Mouse (Mus musculus) forebrain, embryonic 10.5 days (tissue): ENCODE measurements at regions not wholly inside any gene's neighbourhood (a gene's known extent, or its start where the extent isn't known, plus 50 kb on each side); places are given as distances from the start of the nearest gene placed in this dataset.

Source experiments
- DNase-seq: peaks from one replicate; pipeline ENCODE4 v3.0.0-alpha.2; 2017; ENCODE audit warnings: low spot score; ENCODE audit errors: extremely low spot score
- H3K27ac ChIP-seq: fragments of 300-500 bp; sonication (generic); 2 replicates; pipeline ENCODE4 v1.5.1; 2016; ENCODE audit warnings: mild to moderate bottlenecking
- H3K27me3 ChIP-seq: fragments of 300-500 bp; sonication (generic); 2 replicates; pipeline ENCODE4 v1.6.1; 2016; ENCODE audit warnings: mild to moderate bottlenecking; ENCODE audit not compliant: poor library complexity, severe bottlenecking
- H3K36me3 ChIP-seq: fragments of 300-500 bp; sonication (generic); replicated peaks from 2 replicates; pipeline ENCODE4 v1.6.1; 2016; ENCODE audit warnings: mild to moderate bottlenecking, moderate library complexity
- H3K4me1 ChIP-seq: fragments of 300-500 bp; sonication (generic); 2 replicates; pipeline ENCODE4 v1.6.1; 2016
- H3K4me3 ChIP-seq: fragments of 300-500 bp; sonication (generic); 2 replicates; pipeline ENCODE4 v1.5.1; 2016; ENCODE audit warnings: mild to moderate bottlenecking, moderate library complexity
- H3K9me3 ChIP-seq: fragments of 300-500 bp; sonication (generic); 2 replicates; pipeline ENCODE4 v1.6.1; 2016; ENCODE audit warnings: mild to moderate bottlenecking, moderate library complexity
- WGBS: fragments of 180-500 bp; shearing (Covaris S2); methylation state at CpG from one replicate; pipeline ENCODE4 v1.1.7; 2016; 5-methylcytosine and 5-hydroxymethylcytosine counted together

DNA sequence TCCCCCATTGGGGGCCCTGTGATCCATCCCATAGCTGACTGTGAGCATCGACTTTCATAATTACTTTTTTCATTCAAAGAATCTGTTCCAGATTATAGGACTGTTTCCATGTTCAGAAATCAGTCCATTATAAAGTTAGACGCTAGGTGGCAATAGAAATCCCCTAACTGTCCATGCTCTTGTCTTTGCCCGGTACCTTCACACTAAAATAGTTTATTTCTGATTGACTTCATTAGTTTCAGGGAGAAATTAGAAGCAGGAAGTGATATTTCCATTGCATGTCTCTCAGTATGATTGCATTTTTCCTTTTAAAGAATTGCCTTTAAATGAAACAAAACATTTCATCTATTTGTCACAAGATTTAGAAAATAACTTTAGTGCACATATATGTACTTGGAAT, 131.7 kb downstream of the Fbxo8 start:
- H3K9me3 ChIP-seq, result no peaks in the 10 kb centered on the region
- H3K27me3 ChIP-seq, result no peaks in the 10 kb centered on the region
- no peak overlapping the region for H3K4me3 ChIP-seq
- H3K36me3 ChIP-seq, result no peaks in the 10 kb centered on the region
- H3K27ac ChIP-seq, result no peak overlapping the region
- no peak for DNase-seq
- 27% methylated on average over 3 of the region's 3 CpGs for WGBS
- no peaks in the 10 kb centered on the region for H3K4me1 ChIP-seq

DNA sequence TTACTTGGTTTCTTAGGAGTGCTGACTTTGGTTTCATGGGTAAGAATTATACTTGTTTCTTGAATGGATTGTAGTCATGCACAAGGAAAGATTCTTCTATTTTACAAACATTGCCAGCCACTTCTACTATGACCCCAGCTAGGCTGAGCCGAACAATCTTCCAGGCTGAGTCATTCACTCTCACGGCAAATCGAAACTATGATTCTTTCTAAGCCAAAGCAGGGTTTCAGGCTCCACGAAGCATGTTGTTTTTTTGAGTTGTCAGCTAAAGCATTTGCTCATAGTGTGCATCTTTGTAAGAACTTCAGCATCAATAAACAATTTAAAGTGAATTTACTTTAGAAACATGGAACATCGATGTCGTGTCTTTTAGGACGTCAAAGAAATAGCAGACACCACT, 133.5 kb downstream of the Fbxo8 start:
- DNase-seq, result no peak
- WGBS, result 91% methylated on average over 7 of the region's 7 CpGs
- Histone ChIP-seq H3K27me3 (no peaks in the 10 kb centered on the region), H3K4me3 (no peak overlapping the region), H3K9me3 (no peaks in the 10 kb centered on the region), H3K36me3 (no peaks in the 10 kb centered on the region), H3K27ac (no peak overlapping the region), H3K4me1 (no peaks in the 10 kb centered on the region)

DNA sequence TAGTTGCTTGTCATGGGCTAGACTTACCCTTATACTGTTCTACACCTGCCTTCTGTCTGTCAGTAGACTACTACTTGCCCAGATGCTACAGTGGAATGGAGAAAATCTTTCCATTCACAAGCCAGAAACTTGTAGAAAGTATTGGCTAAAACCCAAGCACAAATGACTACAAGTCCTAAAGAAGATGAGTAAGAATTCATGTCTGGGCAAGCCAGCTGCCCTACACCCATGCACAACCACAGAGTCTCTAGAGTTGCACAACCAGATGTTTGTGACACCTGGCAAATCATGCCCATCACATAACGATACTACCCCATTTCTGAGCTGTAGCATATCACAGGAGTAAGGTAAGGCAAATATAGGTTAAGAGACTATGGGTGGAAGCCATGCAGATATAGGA, 144.5 kb downstream of the Fbxo8 start:
- H3K36me3 ChIP-seq, result no peaks in the 10 kb centered on the region
- no peak overlapping the region for H3K27ac ChIP-seq
- H3K4me3 ChIP-seq, result no peak overlapping the region
- no peak for DNase-seq
- H3K4me1 ChIP-seq, result no peaks in the 10 kb centered on the region
- no peaks in the 10 kb centered on the region for H3K9me3 ChIP-seq
- no peaks in the 10 kb centered on the region for H3K27me3 ChIP-seq
- WGBS, result 74% methylated on average over 1 of the region's 1 CpGs

DNA sequence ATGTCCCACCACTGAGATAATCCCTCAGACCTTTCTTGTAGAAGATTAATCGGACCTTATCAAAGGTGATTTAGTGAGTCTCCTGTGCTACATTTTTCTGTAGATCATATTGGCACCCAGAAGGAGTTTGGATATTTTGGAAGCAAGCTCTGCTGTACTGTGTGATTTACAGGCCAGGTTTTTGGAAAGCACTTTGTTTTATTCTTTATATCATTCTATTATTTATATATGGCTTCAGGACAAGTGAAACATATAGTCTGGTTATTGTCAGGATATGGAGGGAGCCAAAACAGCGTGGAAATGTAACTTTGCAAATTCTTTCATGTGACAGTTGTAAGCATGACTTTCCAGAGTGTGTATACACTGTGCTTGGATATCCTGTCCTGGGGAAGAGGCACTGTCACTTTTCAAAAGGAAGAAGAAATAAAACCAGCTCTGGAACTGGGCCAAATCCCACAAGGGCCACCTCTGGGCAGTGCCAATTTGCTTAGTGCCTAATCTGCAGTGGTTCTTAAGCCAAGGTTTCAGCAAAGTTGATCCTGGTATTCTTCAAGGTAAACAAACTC, 149.8 kb downstream of the Fbxo8 start:
- H3K4me1 ChIP-seq, result no peaks in the 10 kb centered on the region
- no peak overlapping the region for H3K27ac ChIP-seq
- no peaks in the 10 kb centered on the region for H3K27me3 ChIP-seq
- 89% methylated on average over 2 of the region's 2 CpGs for WGBS
- H3K9me3 ChIP-seq, result no peaks in the 10 kb centered on the region
- no peak for DNase-seq
- H3K36me3 ChIP-seq, result no peaks in the 10 kb centered on the region
- H3K4me3 ChIP-seq, result no peak overlapping the region

DNA sequence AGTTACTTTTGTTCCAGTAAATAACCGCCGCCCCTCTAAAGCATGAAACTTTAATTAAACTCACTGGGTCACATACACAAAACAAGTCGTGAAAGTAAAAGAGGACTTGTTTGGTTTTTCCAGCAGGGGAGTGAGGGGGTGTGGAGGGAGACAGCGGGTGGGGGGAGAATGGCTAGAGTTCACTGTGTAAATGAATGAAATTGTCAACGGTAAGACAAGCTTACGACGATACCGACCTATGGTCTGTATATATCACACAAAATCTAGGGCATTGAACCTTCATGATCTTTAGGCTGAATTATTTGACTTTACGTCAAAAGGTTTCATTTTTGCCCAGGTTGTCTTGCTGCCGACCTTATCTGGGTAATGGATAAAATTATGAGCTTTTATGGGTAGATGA, 155.5 kb downstream of the Fbxo8 start:
- 42% methylated on average over 10 of the region's 10 CpGs for whole genome bisulfite sequencing
- no peak for DNase-seq
- Histone ChIP-seq H3K9me3 (no peaks in the 10 kb centered on the region), H3K4me3 (peak overlapping the region; percentile 27; the same call in 1 of the 2 replicates), H3K27me3 (no peaks in the 10 kb centered on the region), H3K4me1 (peaks cover 16% of the 10 kb centered on the region), H3K36me3 (no peaks in the 10 kb centered on the region), H3K27ac (no peak overlapping the region)

DNA sequence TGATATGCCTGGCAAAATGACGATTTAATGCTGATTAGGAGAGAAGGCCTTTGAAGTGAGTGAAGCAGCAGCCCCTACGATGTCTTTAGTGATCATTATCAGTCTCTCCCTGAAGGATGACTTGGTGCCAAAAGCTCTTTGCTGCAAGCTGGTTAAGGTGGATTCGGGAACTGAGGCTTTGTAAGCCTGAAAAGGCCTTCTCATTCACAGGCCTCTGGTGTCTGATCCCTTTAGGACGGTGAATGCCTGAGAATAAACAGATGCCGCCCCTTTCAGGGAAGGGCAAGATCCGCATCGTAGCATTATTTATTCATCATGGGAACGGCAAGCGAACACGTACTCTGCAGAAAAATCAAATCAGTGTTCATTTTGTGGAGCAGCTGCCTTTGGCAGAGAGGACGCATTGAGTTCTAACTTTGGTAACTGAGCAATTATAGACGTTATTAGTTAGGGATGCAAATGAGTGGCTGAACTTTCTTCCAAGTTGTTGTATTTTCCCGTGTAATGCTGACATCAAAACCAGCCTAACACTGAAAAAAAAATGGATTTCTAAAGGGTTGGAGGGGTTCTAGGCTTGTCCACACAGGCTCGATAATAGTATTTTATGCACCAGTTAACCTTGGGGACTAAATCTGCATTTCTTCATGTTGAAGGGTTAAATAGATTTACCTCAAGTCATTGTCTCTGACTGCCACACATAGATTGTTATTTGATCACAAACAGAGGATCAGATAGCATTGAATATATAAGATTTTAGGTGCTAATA, 156.2 kb downstream of the Fbxo8 start:
- peak; percentile 24 for DNase-seq
- Histone ChIP-seq H3K9me3 (no peaks in the 10 kb centered on the region), H3K4me3 (peak overlapping the region; percentile 27), H3K27ac (no peak overlapping the region), H3K27me3 (no peaks in the 10 kb centered on the region), H3K4me1 (peaks cover 16% of the 10 kb centered on the region), H3K36me3 (no peaks in the 10 kb centered on the region)
- 25% methylated on average over 14 of the region's 14 CpGs for WGBS

DNA sequence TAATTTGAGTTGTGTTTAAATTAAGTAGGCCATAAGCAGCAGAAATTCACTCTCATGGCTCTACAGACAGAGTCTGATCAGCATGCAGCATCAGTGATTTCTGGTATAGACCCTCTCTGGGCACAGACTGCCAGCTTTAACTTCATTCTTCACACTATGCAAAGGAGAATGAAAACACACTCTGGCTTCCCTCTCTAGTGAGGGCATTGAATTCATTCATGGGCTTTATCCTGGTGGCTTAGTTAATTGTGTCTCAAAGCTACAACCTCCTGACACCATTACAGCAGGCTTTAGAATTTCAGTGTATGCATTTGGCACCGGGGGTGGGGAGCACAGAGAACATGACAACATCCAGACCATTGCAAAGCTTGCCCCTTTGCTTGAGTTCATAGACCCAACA, 169.1 kb downstream of the Fbxo8 start:
- H3K36me3 ChIP-seq, result no peaks in the 10 kb centered on the region
- H3K4me3 ChIP-seq, result no peak overlapping the region
- no peaks in the 10 kb centered on the region for H3K27me3 ChIP-seq
- peaks cover 3% of the 10 kb centered on the region; the same call in 1 of the 2 replicates for H3K4me1 ChIP-seq
- H3K27ac ChIP-seq, result no peak overlapping the region
- DNase-seq, result no peak
- WGBS, result 67% methylated on average over 1 of the region's 1 CpGs
- no peaks in the 10 kb centered on the region for H3K9me3 ChIP-seq

DNA sequence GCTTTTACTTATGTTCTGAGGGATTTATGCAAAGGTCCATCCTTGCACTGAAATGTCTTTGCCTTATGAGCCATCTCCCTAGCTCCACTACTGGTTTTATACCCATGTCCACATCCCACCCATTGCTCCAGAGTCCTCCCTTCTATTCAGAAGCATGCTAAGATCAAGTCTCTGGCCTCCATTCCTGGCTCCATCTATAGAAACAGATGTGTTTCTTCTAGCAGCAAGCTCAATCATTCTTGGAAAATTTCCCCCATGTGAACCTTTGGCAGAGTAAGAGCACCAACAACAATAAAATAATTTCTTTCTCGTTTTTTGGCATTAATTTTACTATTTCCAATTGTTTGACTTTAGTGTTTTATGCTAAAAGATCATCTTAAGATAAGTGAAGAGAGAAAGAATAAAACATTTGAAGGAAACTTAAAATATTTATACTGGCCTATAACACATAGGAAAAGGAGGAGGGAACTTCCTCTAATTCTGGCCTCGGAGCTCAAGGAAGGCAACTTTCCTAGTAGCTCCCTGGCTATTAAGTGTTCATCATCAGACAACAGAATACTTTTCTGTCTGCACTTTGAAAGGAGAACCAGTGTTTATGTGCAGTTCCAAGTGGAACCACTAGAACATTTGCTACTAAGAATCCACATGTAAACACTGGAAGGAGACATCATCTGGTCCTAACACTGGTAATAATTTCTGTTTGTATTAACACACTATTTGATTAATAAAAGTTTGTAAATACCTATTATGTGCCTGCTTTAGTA, 171.8 kb downstream of the Fbxo8 start:
- no peak overlapping the region for H3K27ac ChIP-seq
- no peaks in the 10 kb centered on the region for H3K27me3 ChIP-seq
- no peak overlapping the region for H3K4me3 ChIP-seq
- peaks cover 3% of the 10 kb centered on the region; the same call in 1 of the 2 replicates for H3K4me1 ChIP-seq
- 76% methylated on average over 2 of the region's 2 CpGs for WGBS
- no peaks in the 10 kb centered on the region for H3K36me3 ChIP-seq
- DNase-seq, result no peak
- H3K9me3 ChIP-seq, result no peaks in the 10 kb centered on the region

DNA sequence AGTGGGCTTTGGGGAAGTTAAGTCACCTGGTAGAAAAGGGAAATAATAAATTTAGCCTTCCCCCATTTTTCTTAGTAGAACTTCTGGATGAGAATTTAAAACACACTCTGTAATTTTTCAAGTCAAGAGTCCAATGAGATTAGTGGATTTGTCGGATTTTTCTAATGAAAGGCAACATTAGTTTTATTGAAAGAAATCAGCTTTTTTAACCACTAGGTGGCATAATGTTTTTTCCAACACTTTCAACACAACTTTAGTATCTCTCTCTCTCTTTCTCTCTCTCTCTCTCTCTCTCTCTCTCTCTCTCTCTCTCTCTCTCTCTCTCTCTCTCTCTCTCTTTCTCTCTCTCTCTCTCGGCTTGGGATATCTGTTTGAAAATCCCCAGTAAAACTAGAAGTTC, 173.7 kb downstream of the Fbxo8 start:
- no peak for DNase-seq
- Histone ChIP-seq H3K27ac (no peak overlapping the region), H3K27me3 (no peaks in the 10 kb centered on the region), H3K4me1 (peaks cover 3% of the 10 kb centered on the region; the same call in 1 of the 2 replicates), H3K36me3 (no peaks in the 10 kb centered on the region), H3K4me3 (no peak overlapping the region), H3K9me3 (no peaks in the 10 kb centered on the region)
- WGBS, result 82% methylated on average over 2 of the region's 2 CpGs

DNA sequence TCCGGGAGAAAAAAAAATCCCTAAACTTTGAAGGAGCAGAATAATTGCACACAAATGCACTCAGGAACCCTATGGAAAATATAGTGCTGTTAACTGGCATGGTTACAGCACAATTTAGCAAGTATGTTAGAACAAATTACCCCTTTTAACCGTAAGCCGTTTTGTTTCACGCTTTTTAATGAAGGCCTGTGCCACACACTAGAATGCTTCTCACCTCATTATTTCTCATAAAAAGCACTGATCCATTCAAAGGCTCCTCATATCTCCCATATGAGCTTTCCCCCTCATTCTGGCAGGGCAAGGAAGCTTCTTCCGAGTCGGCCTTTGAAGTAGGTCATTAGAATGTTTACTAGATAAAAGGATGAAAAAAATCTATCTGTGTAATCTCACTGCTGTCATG, 182.4 kb downstream of the Fbxo8 start:
- H3K4me3 ChIP-seq, result no peak overlapping the region
- 78% methylated on average over 6 of the region's 6 CpGs for WGBS
- DNase-seq, result no peak

DNA sequence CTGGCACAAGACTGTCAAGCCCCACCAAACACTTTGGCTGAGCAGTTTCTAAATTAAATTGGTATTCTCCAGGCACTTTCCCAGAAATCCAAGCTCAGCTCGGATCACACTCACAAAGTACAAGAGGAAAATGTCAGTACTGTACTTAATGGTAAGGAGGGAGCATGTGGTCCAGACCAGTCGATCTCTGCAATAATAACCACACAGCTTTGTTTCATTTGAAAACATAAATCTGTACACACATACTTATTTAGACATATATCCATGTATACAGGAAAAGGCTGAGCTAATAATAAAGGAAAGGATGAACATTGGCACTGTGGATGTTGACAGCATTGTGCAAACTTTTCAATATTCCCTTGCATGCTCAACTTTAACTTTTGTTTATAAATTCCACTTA, 184.1 kb downstream of the Fbxo8 start:
- no peak overlapping the region for H3K27ac ChIP-seq
- no peaks in the 10 kb centered on the region for H3K36me3 ChIP-seq
- 81% methylated on average over 2 of the region's 2 CpGs for WGBS
- no peaks in the 10 kb centered on the region for H3K27me3 ChIP-seq
- no peak for DNase-seq
- no peaks in the 10 kb centered on the region for H3K9me3 ChIP-seq
- H3K4me3 ChIP-seq, result no peak overlapping the region
- H3K4me1 ChIP-seq, result no peaks in the 10 kb centered on the region

More for the DNA sequence above, 182.4 kb downstream of the Fbxo8 start:
- Histone ChIP-seq H3K36me3 (no peaks in the 10 kb centered on the region), H3K27me3 (no peaks in the 10 kb centered on the region), H3K27ac (no peak overlapping the region), H3K4me1 (no peaks in the 10 kb centered on the region), H3K9me3 (no peaks in the 10 kb centered on the region)

DNA sequence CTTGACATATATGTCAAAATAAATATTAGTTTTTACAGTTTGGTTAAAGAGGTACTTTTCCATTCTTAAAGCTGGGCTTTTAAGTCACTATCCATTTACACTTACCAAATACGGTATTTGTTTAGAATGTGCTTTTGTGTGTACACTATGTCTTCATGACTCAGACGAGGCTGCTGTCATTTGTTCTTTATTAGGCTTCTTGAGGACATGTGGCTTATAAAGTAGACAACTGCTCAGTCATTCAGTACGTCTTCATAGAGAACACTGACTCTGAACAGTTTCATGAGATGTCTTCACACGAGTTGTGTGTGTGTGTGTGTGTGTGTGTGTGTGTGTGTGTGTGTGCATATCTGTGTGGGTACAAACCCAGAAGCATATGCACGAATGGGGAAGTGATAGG, 216.1 kb downstream of the Fbxo8 start:
- Histone ChIP-seq H3K9me3 (no peaks in the 10 kb centered on the region), H3K27me3 (no peaks in the 10 kb centered on the region), H3K4me3 (no peak overlapping the region), H3K4me1 (no peaks in the 10 kb centered on the region), H3K27ac (no peak overlapping the region), H3K36me3 (no peaks in the 10 kb centered on the region)
- 83% methylated on average over 5 of the region's 5 CpGs for WGBS
- no peak for DNase-seq

DNA sequence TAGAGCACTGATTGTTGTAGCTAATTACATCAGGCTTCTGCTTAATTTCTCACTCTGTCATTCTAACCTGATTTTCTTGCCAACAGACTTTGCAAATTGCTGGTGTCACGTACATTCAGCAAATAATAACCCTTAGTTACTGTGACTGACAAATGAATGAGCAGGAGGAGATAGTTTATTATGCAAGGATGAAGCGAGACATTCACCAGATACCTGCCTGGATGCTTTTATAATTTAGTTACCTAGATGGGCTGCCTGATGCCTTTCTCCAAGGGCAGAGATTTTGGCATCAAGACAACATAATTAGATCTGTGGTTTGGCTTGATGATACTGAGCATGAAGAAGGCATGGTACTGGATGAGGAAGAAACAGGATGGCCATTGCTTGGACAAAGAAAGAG, 233.6 kb downstream of the Fbxo8 start:
- 83% methylated on average over 2 of the region's 2 CpGs for WGBS
- Histone ChIP-seq H3K27me3 (no peaks in the 10 kb centered on the region), H3K4me3 (no peak overlapping the region), H3K9me3 (no peaks in the 10 kb centered on the region; the same call in 1 of the 2 replicates), H3K27ac (no peak overlapping the region), H3K4me1 (no peaks in the 10 kb centered on the region), H3K36me3 (no peaks in the 10 kb centered on the region)
- no peak for DNase-seq
